Mouse (Mus musculus) cerebellum, adult 11 months (tissue): ENCODE measurements at regions not wholly inside any gene's neighbourhood (a gene's known extent, or its start where the extent isn't known, plus 50 kb on each side); places are given as distances from the start of the nearest gene placed in this dataset.

Experiments
- DNase-seq: peaks from one replicate; pipeline ENCODE4 v3.0.0; 2022

GRCm38 (mm10) chr5:102290866-102291265 is 190.3 kb upstream of the Arhgap24 start:
- DNase-seq, result no peak

GRCm38 (mm10) chr5:102295564-102295963 is 185.6 kb upstream of the Arhgap24 start:
- no peak for DNase-seq

- no peak for DNase-seq
Measured at GRCm38 (mm10) chr5:102306309-102306708, 174.9 kb upstream of the Arhgap24 start.

GRCm38 (mm10) chr5:102306718-102307117 is 174.5 kb upstream of the Arhgap24 start:
- no peak for DNase-seq

GRCm38 (mm10) chr5:102311570-102311969 is 169.6 kb upstream of the Arhgap24 start:
- DNase-seq, result no peak

GRCm38 (mm10) chr5:102328197-102328784 is 152.9 kb upstream of the Arhgap24 start:
- no peak for DNase-seq

GRCm38 (mm10) chr5:102333894-102334293 is 147.3 kb upstream of the Arhgap24 start:
- no peak for DNase-seq

GRCm38 (mm10) chr5:102334442-102335197 is 146.6 kb upstream of the Arhgap24 start:
- no peak for DNase-seq

- no peak for DNase-seq
Measured at GRCm38 (mm10) chr5:102366481-102366880, 114.7 kb upstream of the Arhgap24 start.

GRCm38 (mm10) chr5:102373309-102373971 is 107.8 kb upstream of the Arhgap24 start:
- DNase-seq, result no peak

GRCm38 (mm10) chr5:102373972-102374755 is 107.0 kb upstream of the Arhgap24 start:
- no peak for DNase-seq

GRCm38 (mm10) chr5:102375339-102375738 is 105.9 kb upstream of the Arhgap24 start:
- no peak for DNase-seq

GRCm38 (mm10) chr5:102393941-102394340 is 87.2 kb upstream of the Arhgap24 start:
- DNase-seq, result no peak

- no peak for DNase-seq
Measured at GRCm38 (mm10) chr5:102395608-102396146, 85.5 kb upstream of the Arhgap24 start.

- DNase-seq, result no peak
Measured at GRCm38 (mm10) chr5:102399006-102399405, 82.2 kb upstream of the Arhgap24 start.

GRCm38 (mm10) chr5:102417642-102418041 is 63.5 kb upstream of the Arhgap24 start:
- no peak for DNase-seq

- no peak for DNase-seq
Measured at GRCm38 (mm10) chr5:102419089-102419488, 62.1 kb upstream of the Arhgap24 start.

GRCm38 (mm10) chr5:102424636-102425242 is 56.5 kb upstream of the Arhgap24 start:
- DNase-seq, result no peak

GRCm38 (mm10) chr5:102428310-102428709 is 52.9 kb upstream of the Arhgap24 start:
- DNase-seq, result no peak
